In the genomic region with DNA sequence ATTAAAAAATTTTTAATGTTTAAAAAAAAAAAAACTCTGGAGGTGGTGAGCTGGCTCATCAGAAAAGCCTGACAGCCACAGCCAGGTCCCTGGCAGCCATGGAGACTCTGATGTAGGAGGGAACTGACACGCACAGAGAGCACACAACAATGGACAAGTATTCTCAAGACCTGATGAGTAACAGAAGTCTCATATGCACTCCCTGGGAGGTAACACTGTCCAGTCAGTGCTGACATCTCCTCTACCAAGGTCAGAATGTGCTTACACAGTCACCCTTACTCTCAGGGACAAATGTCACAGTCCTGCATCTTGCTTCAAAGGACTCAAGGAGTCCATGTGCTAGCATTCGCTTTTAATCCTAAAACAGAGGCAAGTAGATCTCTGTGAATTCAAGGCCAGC, we compare ENCODE assay signal across 30 mouse cellular contexts. TPM values are rescaled to one million over a fixed set of nuclear protein-coding genes. Genes with fewer than 3 reads are reported as not detected.
DNase-seq lines count a peak whose midpoint lies in the region.
"Had no signal": no experiment of that assay in that cellular context is flagged by ENCODE, and none has a peak within 500 bp of the region (broad histone marks: within the 10 kb centered on the region; RNA-seq: fewer than 3 reads in every experiment).

No protein-coding gene starts in this region.

- DNase-seq in adrenal gland, adult (ENCODE audit: inconsistent age in 2 of 2, low spot score in 1 of 2), result peak; percentile 68 to 78
- no peak for DNase-seq in adrenal gland, adult 18-20 months (ENCODE audit: low spot score in 2 of 2)
- DNase-seq in adrenal gland, postnatal 36 days, result peak; percentile 34 to 48
- DNase-seq in adrenal gland, postnatal 4 days (ENCODE audit: low spot score in 2 of 2), result no peak
- peak; percentile 49 for DNase-seq in 3T3-L1 (ENCODE audit: low read depth, low spot score)
- no peak for DNase-seq in forebrain, embryonic 10.5 days (ENCODE audit: extremely low spot score, low spot score)
- DNase-seq: adrenal gland, adult 8-10 months; B cell, adult 2 months; cerebellum, adult 11 months; cerebellum, adult 2 months; cerebellum, adult 9-11 months; cerebellum, postnatal 36 days; embryo, embryonic 11 days; gastrocnemius, adult 2 months; gastrocnemius, postnatal 14 days; heart, adult 11 months; heart, postnatal 14 days; heart, postnatal 4 days; kidney, adult 18-20 months; kidney, adult 9 months had no signal

- peaks cover 82% of the 10 kb centered on the region for H3K36me3 ChIP-seq in forebrain, embryonic 10.5 days (replicated peaks)

- H3K4me1 ChIP-seq in forebrain, embryonic 10.5 days, result no peaks in the 10 kb centered on the region
- H3K4me1 ChIP-seq: embryonic facial prominence, embryonic 10.5 days; embryonic facial prominence, embryonic 13.5 days; forebrain, embryonic 13.5 days had no signal

- no peak overlapping the region for H3K4me3 ChIP-seq in forebrain, embryonic 10.5 days
- H3K4me3 ChIP-seq: embryonic facial prominence, embryonic 10.5 days; embryonic facial prominence, embryonic 13.5 days; erythroblast, embryonic 14.5 days; forebrain, embryonic 13.5 days; gastrocnemius, adult 2 months; heart, embryonic 12.5 days; heart, embryonic 15.5 days had no signal

- 92% methylated on average over 2 of the region's 2 CpGs for WGBS in forebrain, embryonic 10.5 days

- H3K9me3 ChIP-seq in forebrain, embryonic 10.5 days, result no peaks in the 10 kb centered on the region
- H3K9me3 ChIP-seq: embryonic facial prominence, embryonic 10.5 days; embryonic facial prominence, embryonic 13.5 days; forebrain, embryonic 13.5 days; G1E; heart, embryonic 12.5 days; heart, embryonic 15.5 days had no signal

- no peaks in the 10 kb centered on the region for H3K27me3 ChIP-seq in forebrain, embryonic 10.5 days (ENCODE audit: poor library complexity, severe bottlenecking)
- H3K27me3 ChIP-seq: CH12.LX; embryonic facial prominence, embryonic 13.5 days; forebrain, embryonic 13.5 days; heart, embryonic 12.5 days; heart, embryonic 15.5 days had no signal

- H3K27ac ChIP-seq in forebrain, embryonic 10.5 days, result no peak overlapping the region
- H3K27ac ChIP-seq: embryonic facial prominence, embryonic 10.5 days; embryonic facial prominence, embryonic 13.5 days; forebrain, embryonic 13.5 days; gastrocnemius, adult 2 months; heart, embryonic 15.5 days; hindbrain, embryonic 14.5 days; hindbrain, postnatal 0 days had no signal

RNA-seq across cellular contexts. Expression of a gene that starts 21.6 kb away (rescaled TPM):
- total RNA-seq in adrenal gland, adult 18-20 months (2021), result 100 to 1,000 TPM; 115 to 136 TPM
- total RNA-seq in adrenal gland, postnatal 36 days (2021), result 100 to 1,000 TPM; 100 to 135 TPM
- total RNA-seq in adrenal gland, postnatal 4 days (2021), result 10 to 100 TPM; 87.4 TPM
- polyA plus RNA-seq in forebrain, embryonic 10.5 days (2016; fragmentation: Nextera tagmentation; extraction: Ambion mirVana), result 25.1 TPM in 2 replicates

RNA-seq across cellular contexts. Expression of a gene that starts 34.7 kb away (rescaled TPM):
- 1,000 to 10,000 TPM in 1 of 2 experiments, 100 to 1,000 TPM in 1; 921 to 1,031 TPM for total RNA-seq in adrenal gland, adult 18-20 months (2021)
- total RNA-seq in adrenal gland, postnatal 36 days (2021), result 1,000 to 10,000 TPM; 1,036 to 1,050 TPM
- 1,000 to 10,000 TPM; 1,172 to 1,181 TPM for total RNA-seq in adrenal gland, postnatal 4 days (2021)
- polyA plus RNA-seq in forebrain, embryonic 10.5 days (2016; fragmentation: Nextera tagmentation; extraction: Ambion mirVana), result 659 and 678 TPM in 2 replicates

RNA-seq across cellular contexts. Expression of a gene that starts 50.4 kb away (rescaled TPM):
- 10 to 100 TPM; 17.6 to 20.4 TPM for total RNA-seq in adrenal gland, adult 18-20 months (2021)
- total RNA-seq in adrenal gland, postnatal 36 days (2021), result 10 to 100 TPM; 22.1 to 23.2 TPM
- 10 to 100 TPM; 25.0 to 32.0 TPM for total RNA-seq in adrenal gland, postnatal 4 days (2021)
- 3.5 and 5.1 TPM in 2 replicates for polyA plus RNA-seq in forebrain, embryonic 10.5 days (2016; fragmentation: Nextera tagmentation; extraction: Ambion mirVana)

Comparison
In these comparisons a context has a peak if more than half of its experiments do, and no peak if none do; other contexts are left out.
1. DNase-seq: peak in adrenal gland, adult (2 of 2), adrenal gland, postnatal 36 days (2 of 2) and 3T3-L1 (single experiment); none in adrenal gland, adult 18-20 months (0 of 2), adrenal gland, postnatal 4 days (0 of 2) and forebrain, embryonic 10.5 days (single experiment).